Mouse (Mus musculus): ENCODE results near the gene Chst4. TPM values are rescaled to one million over a fixed set of nuclear protein-coding genes. Genes with fewer than 3 reads are reported as not detected.

The Chst4 gene
- polyA plus RNA-seq, 1 experiment from 2014 or later, result 0.19 TPM

- H3K9me3 ChIP-seq, result no peaks in the 10 kb centered on the region
- H3K4me3 ChIP-seq, result no peak overlapping the region
- 41% methylated on average over 9 of the region's 9 CpGs for WGBS
- ATAC-seq (ENCODE audit: borderline replicate concordance, extremely low read depth, low FRiP score, low TSS enrichment), result no peak
- H3K4me1 ChIP-seq, result no peaks in the 10 kb centered on the region
- no peaks in the 10 kb centered on the region for H3K36me3 ChIP-seq
- no peak overlapping the region for H3K4me2 ChIP-seq
- H3K27ac ChIP-seq, result no peak overlapping the region
- H3K27me3 ChIP-seq, result no peaks in the 10 kb centered on the region
- no peak overlapping the region for H3K9ac ChIP-seq
These were observed 36.6 kb downstream of the Chst4 start for GRCm38 (mm10) chr8:110002953-110003352.

- Histone ChIP-seq H3K9ac (no peak overlapping the region), H3K27ac (no peak overlapping the region), H3K36me3 (no peaks in the 10 kb centered on the region), H3K4me1 (no peaks in the 10 kb centered on the region), H3K27me3 (no peaks in the 10 kb centered on the region), H3K9me3 (no peaks in the 10 kb centered on the region), H3K4me2 (no peak overlapping the region), H3K4me3 (no peak overlapping the region)
- 77% methylated on average over 10 of the region's 10 CpGs for WGBS
- ATAC-seq (ENCODE audit: borderline replicate concordance, extremely low read depth, low FRiP score, low TSS enrichment), result no peak
These were observed 39.6 kb downstream of the Chst4 start for GRCm38 (mm10) chr8:109999974-110000373.

- no peaks in the 10 kb centered on the region for H3K27me3 ChIP-seq
- no peak overlapping the region for H3K27ac ChIP-seq
- no peak overlapping the region for H3K4me3 ChIP-seq
- no peaks in the 10 kb centered on the region for H3K9me3 ChIP-seq
- H3K4me1 ChIP-seq, result no peaks in the 10 kb centered on the region
- 72% methylated on average over 7 of the region's 7 CpGs for WGBS
- no peak overlapping the region for H3K4me2 ChIP-seq
- H3K36me3 ChIP-seq, result no peaks in the 10 kb centered on the region
- H3K9ac ChIP-seq, result no peak overlapping the region
- no peak for ATAC-seq (ENCODE audit: borderline replicate concordance, extremely low read depth, low FRiP score, low TSS enrichment)
These were observed 41.5 kb downstream of the Chst4 start for GRCm38 (mm10) chr8:109998066-109998465.

GRCm38 (mm10) chr8:109997381-109997780, 42.2 kb downstream of the Chst4 start:
- Histone ChIP-seq H3K36me3 (no peaks in the 10 kb centered on the region), H3K4me2 (no peak overlapping the region), H3K4me1 (no peaks in the 10 kb centered on the region), H3K9ac (no peak overlapping the region), H3K9me3 (no peaks in the 10 kb centered on the region), H3K27ac (no peak overlapping the region), H3K27me3 (no peaks in the 10 kb centered on the region), H3K4me3 (no peak overlapping the region)
- no peak for ATAC-seq (ENCODE audit: borderline replicate concordance, extremely low read depth, low FRiP score, low TSS enrichment)
- WGBS, result 90% methylated on average over 9 of the region's 9 CpGs

GRCm38 (mm10) chr8:109992951-109993350, 46.6 kb downstream of the Chst4 start:
- no peak for ATAC-seq (ENCODE audit: borderline replicate concordance, extremely low read depth, low FRiP score, low TSS enrichment)
- 44% methylated on average over 1 of the region's 1 CpGs for WGBS
- Histone ChIP-seq H3K27ac (no peak overlapping the region), H3K4me3 (no peak overlapping the region), H3K36me3 (no peaks in the 10 kb centered on the region), H3K4me2 (no peak overlapping the region), H3K4me1 (no peaks in the 10 kb centered on the region), H3K9me3 (no peaks in the 10 kb centered on the region), H3K27me3 (no peaks in the 10 kb centered on the region), H3K9ac (no peak overlapping the region)

GRCm38 (mm10) chr8:109992166-109992565, 47.4 kb downstream of the Chst4 start:
- no peaks in the 10 kb centered on the region for H3K36me3 ChIP-seq
- no peak overlapping the region for H3K27ac ChIP-seq
- no peak overlapping the region for H3K9ac ChIP-seq
- H3K4me3 ChIP-seq, result no peak overlapping the region
- ATAC-seq (ENCODE audit: borderline replicate concordance, extremely low read depth, low FRiP score, low TSS enrichment), result no peak
- H3K27me3 ChIP-seq, result no peaks in the 10 kb centered on the region
- H3K4me2 ChIP-seq, result no peak overlapping the region
- H3K9me3 ChIP-seq, result no peaks in the 10 kb centered on the region
- H3K4me1 ChIP-seq, result no peaks in the 10 kb centered on the region
- 75% methylated on average over 5 of the region's 5 CpGs for WGBS

GRCm38 (mm10) chr8:109990224-109990623, 49.3 kb downstream of the Chst4 start, which contains the start of gene Tat:
Gene Tat, plus strand, starts transcription at chr8:109990437.
- Histone ChIP-seq H3K9me3 (no peaks in the 10 kb centered on the region), H3K4me3 (no peak within 1 kb of the TSS), H3K9ac (no peak within 1 kb of the TSS), H3K36me3 (no peaks in the 10 kb centered on the region), H3K27me3 (no peaks in the 10 kb centered on the region), H3K27ac (no peak within 1 kb of the TSS), H3K4me1 (no peaks in the 10 kb centered on the region), H3K4me2 (no peak within 1 kb of the TSS)
- ATAC-seq (ENCODE audit: borderline replicate concordance, extremely low read depth, low FRiP score, low TSS enrichment), result no peak
- WGBS, result 71% methylated on average over 8 of the region's 8 CpGs

- Histone ChIP-seq H3K4me3 (no peak overlapping the region), H3K4me1 (no peaks in the 10 kb centered on the region), H3K4me2 (no peak overlapping the region), H3K27ac (no peak overlapping the region), H3K27me3 (no peaks in the 10 kb centered on the region), H3K9ac (no peak overlapping the region), H3K9me3 (no peaks in the 10 kb centered on the region), H3K36me3 (no peaks in the 10 kb centered on the region)
- ATAC-seq (ENCODE audit: borderline replicate concordance, extremely low read depth, low FRiP score, low TSS enrichment), result no peak
- 87% methylated on average over 8 of the region's 8 CpGs for WGBS
These were observed 50.4 kb downstream of the Chst4 start for GRCm38 (mm10) chr8:109989151-109989550.

GRCm38 (mm10) chr8:109987776-109988175, 51.8 kb downstream of the Chst4 start:
- Histone ChIP-seq H3K4me3 (no peak overlapping the region), H3K27me3 (no peaks in the 10 kb centered on the region), H3K9me3 (no peaks in the 10 kb centered on the region), H3K9ac (no peak overlapping the region), H3K4me1 (no peaks in the 10 kb centered on the region), H3K27ac (no peak overlapping the region), H3K36me3 (no peaks in the 10 kb centered on the region), H3K4me2 (no peak overlapping the region)
- ATAC-seq (ENCODE audit: borderline replicate concordance, extremely low read depth, low FRiP score, low TSS enrichment), result no peak
- 63% methylated on average over 7 of the region's 7 CpGs for WGBS

GRCm38 (mm10) chr8:109986384-109986783, 53.2 kb downstream of the Chst4 start:
- no peak overlapping the region for H3K4me3 ChIP-seq
- no peaks in the 10 kb centered on the region for H3K36me3 ChIP-seq
- no peak overlapping the region for H3K9ac ChIP-seq
- no peaks in the 10 kb centered on the region for H3K4me1 ChIP-seq
- H3K27me3 ChIP-seq, result no peaks in the 10 kb centered on the region
- H3K4me2 ChIP-seq, result no peak overlapping the region
- no peak for ATAC-seq (ENCODE audit: borderline replicate concordance, extremely low read depth, low FRiP score, low TSS enrichment)
- no peaks in the 10 kb centered on the region for H3K9me3 ChIP-seq
- no peak overlapping the region for H3K27ac ChIP-seq
- 49% methylated on average over 7 of the region's 7 CpGs for WGBS

- Histone ChIP-seq H3K27ac (no peak overlapping the region), H3K9me3 (no peaks in the 10 kb centered on the region), H3K27me3 (no peaks in the 10 kb centered on the region), H3K4me3 (no peak overlapping the region), H3K9ac (no peak overlapping the region), H3K4me1 (no peaks in the 10 kb centered on the region), H3K4me2 (no peak overlapping the region), H3K36me3 (no peaks in the 10 kb centered on the region)
- no peak for ATAC-seq (ENCODE audit: borderline replicate concordance, extremely low read depth, low FRiP score, low TSS enrichment)
- 22% methylated on average over 5 of the region's 5 CpGs for WGBS
These were observed 55.6 kb downstream of the Chst4 start for GRCm38 (mm10) chr8:109983944-109984343.

- H3K9ac ChIP-seq, result no peak overlapping the region
- H3K27me3 ChIP-seq, result no peaks in the 10 kb centered on the region
- no peaks in the 10 kb centered on the region for H3K36me3 ChIP-seq
- no peaks in the 10 kb centered on the region for H3K9me3 ChIP-seq
- no peak overlapping the region for H3K4me3 ChIP-seq
- no peaks in the 10 kb centered on the region for H3K4me1 ChIP-seq
- WGBS, result 73% methylated on average over 15 of the region's 15 CpGs
- ATAC-seq (ENCODE audit: borderline replicate concordance, extremely low read depth, low FRiP score, low TSS enrichment), result no peak
- H3K4me2 ChIP-seq, result no peak overlapping the region
- H3K27ac ChIP-seq, result no peak overlapping the region
These were observed 57.0 kb downstream of the Chst4 start for GRCm38 (mm10) chr8:109982386-109983105.

- WGBS, result 55% methylated on average over 6 of the region's 6 CpGs
- no peaks in the 10 kb centered on the region for H3K9me3 ChIP-seq
- no peaks in the 10 kb centered on the region for H3K4me1 ChIP-seq
- no peak overlapping the region for H3K9ac ChIP-seq
- no peak for ATAC-seq (ENCODE audit: borderline replicate concordance, extremely low read depth, low FRiP score, low TSS enrichment)
- no peak overlapping the region for H3K4me2 ChIP-seq
- H3K4me3 ChIP-seq, result no peak overlapping the region
- H3K27me3 ChIP-seq, result no peaks in the 10 kb centered on the region
- H3K27ac ChIP-seq, result no peak overlapping the region
- H3K36me3 ChIP-seq, result no peaks in the 10 kb centered on the region
These were observed 60.2 kb downstream of the Chst4 start for GRCm38 (mm10) chr8:109979339-109979738.
